Mouse (Mus musculus) forebrain, embryonic 11.5 days (tissue): Measurements from ENCODE around the gene Onecut3. TPM values are rescaled to one million over a fixed set of nuclear protein-coding genes. Genes with fewer than 3 reads are reported as not detected.

Experiments used
- ATAC-seq: fragments of 200-750 bp; cut with Nextera tagmentation; replicated peaks from 2 replicates; pipeline ENCODE4 v1.8.0; 2017; ENCODE audit warnings: moderate TSS enrichment; ENCODE audit not compliant: low FRiP score
- DNase-seq: peaks from one replicate; pipeline ENCODE4 v3.0.0-alpha.2; 2017; ENCODE audit warnings: low spot score
- H3K27ac ChIP-seq: fragments of 300-500 bp; sonication (generic); 2 replicates; pipeline ENCODE4 v1.5.1; 2014; ENCODE audit warnings: low read depth, low read length
- H3K27me3 ChIP-seq: fragments of 300-500 bp; sonication (generic); 2 replicates; pipeline ENCODE4 v1.6.1; 2014; ENCODE audit warnings: mild to moderate bottlenecking, low read length, mixed read lengths; ENCODE audit not compliant: control insufficient read depth, insufficient read depth
- H3K36me3 ChIP-seq: fragments of 300-500 bp; sonication (generic); 2 replicates; pipeline ENCODE4 v1.6.1; 2014; ENCODE audit warnings: mild to moderate bottlenecking, low read length, moderate library complexity, mixed read lengths; ENCODE audit not compliant: control insufficient read depth, insufficient read depth
- H3K4me1 ChIP-seq: fragments of 300-500 bp; sonication (generic); replicated peaks from 2 replicates; pipeline ENCODE4 v1.6.1; 2014; ENCODE audit warnings: low read length, mixed read lengths; ENCODE audit not compliant: control insufficient read depth, insufficient read depth
- H3K4me2 ChIP-seq: fragments of 300-500 bp; sonication (generic); 2 replicates; pipeline ENCODE4 v1.6.1; 2014; ENCODE audit warnings: low read depth, mild to moderate bottlenecking, low read length, moderate library complexity, mixed read lengths; ENCODE audit not compliant: severe bottlenecking
- H3K4me3 ChIP-seq: fragments of 300-500 bp; sonication (generic); 2 replicates; pipeline ENCODE4 v1.5.1; 2014; ENCODE audit warnings: low read depth, low read length
- H3K9ac ChIP-seq: fragments of 300-500 bp; sonication (generic); 2 replicates; pipeline ENCODE4 v1.6.1; 2014; ENCODE audit warnings: low read length
- H3K9me3 ChIP-seq: fragments of 300-500 bp; sonication (generic); 2 replicates; pipeline ENCODE4 v1.6.1; 2016; ENCODE audit warnings: low read length, mixed read lengths; ENCODE audit not compliant: control insufficient read depth
- WGBS: fragments of 180-500 bp; shearing (Covaris S2); extraction: QIAGEN DNeasy Blood & Tissue Kit; methylation state at CpG from one replicate; pipeline ENCODE4 v1.1.7; 2014; 5-methylcytosine and 5-hydroxymethylcytosine counted together
- polyA plus RNA-seq: library from polyadenylated mRNA; unstranded; fragments of >200 nt; fragmentation: Nextera tagmentation; extraction: Ambion mirVana; gene quantifications from 2 replicates; pipeline ENCODE4 v1.2.1, GENCODE M21; 2014

The Onecut3 gene
- polyA plus RNA-seq, 1 experiment from 2014 or later = 0.53 TPM

- H3K9ac ChIP-seq = peak overlapping the region; percentile 43
- H3K27ac ChIP-seq = no peak overlapping the region
Observed at GRCm38 (mm10) chr10:80509412-80510272, 15.0 kb downstream of the Onecut3 start.

DNA sequence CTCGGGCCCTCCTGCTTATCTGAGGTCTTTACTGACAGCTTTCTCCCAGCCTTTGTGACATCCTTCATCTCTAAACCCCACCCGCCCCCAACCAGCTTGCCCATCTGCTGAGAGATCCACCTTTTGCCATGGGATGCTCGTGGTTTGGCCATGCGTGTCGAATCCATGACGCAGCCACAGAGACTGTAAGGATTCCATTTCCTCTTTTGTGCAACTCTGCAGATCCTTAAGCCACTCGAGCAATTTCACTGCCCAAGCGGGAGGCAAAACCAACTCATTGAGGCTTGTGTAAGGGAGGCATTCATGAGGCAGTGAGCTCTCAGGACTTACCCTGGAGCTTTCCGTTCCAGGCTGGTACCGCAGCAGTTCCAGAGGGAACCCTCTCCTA, 15.6 kb downstream of the Onecut3 start:
- 55% methylated on average over 10 of the region's 10 CpGs for WGBS
- DNase-seq = no peak
- Histone ChIP-seq H3K27ac (no peak overlapping the region), H3K4me3 (no peak overlapping the region), H3K36me3 (no peaks in the 10 kb centered on the region), H3K27me3 (peaks cover 21% of the 10 kb centered on the region), H3K9me3 (no peaks in the 10 kb centered on the region), H3K4me1 (peaks cover 6% of the 10 kb centered on the region; the same call in 1 of the 2 replicates), H3K4me2 (no peak overlapping the region), H3K9ac (peak overlapping the region; percentile 20; the same call in 1 of the 2 replicates)
- no peak for ATAC-seq

More at GRCm38 (mm10) chr10:80509412-80510272, 15.0 kb downstream of the Onecut3 start:
- H3K4me3 ChIP-seq = peak overlapping the region; percentile 18; the same call in 1 of the 2 replicates
- peak overlapping the region; percentile 56 for H3K4me2 ChIP-seq
- DNase-seq (peak; percentile 87), ATAC-seq (peak; percentile 29; the same call in 1 of the 2 replicates)
- H3K9me3 ChIP-seq = no peaks in the 10 kb centered on the region
- 12% methylated on average over 20 of the region's 20 CpGs for WGBS
- peaks cover 6% of the 10 kb centered on the region; the same call in 1 of the 2 replicates for H3K4me1 ChIP-seq
- no peaks in the 10 kb centered on the region for H3K36me3 ChIP-seq
- H3K27me3 ChIP-seq = peaks cover 26% of the 10 kb centered on the region

DNA sequence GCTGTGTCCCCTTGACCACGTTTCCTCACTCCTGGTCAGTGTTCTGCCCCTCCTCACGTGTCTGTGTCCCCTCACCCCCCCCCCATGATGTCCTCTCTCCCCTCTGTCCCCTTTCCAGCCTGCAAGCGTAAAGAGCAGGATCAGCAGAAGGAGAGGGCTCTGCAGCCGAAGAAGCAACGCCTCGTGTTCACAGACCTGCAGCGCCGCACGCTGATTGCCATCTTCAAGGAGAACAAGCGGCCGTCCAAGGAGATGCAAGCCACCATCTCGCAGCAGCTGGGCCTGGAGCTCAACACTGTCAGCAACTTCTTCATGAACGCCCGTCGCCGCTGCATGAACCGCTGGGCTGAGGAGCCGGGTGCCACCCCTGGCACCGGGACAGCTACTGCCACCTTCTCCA, 19.1 kb downstream of the Onecut3 start:
- Histone ChIP-seq H3K27ac (no peak overlapping the region), H3K9ac (peak overlapping the region; percentile 39), H3K4me2 (peak overlapping the region; percentile 38), H3K4me3 (no peak overlapping the region), H3K9me3 (no peaks in the 10 kb centered on the region), H3K36me3 (no peaks in the 10 kb centered on the region), H3K4me1 (peaks cover 6% of the 10 kb centered on the region; the same call in 1 of the 2 replicates), H3K27me3 (peaks cover 11% of the 10 kb centered on the region; the same call in 1 of the 2 replicates)
- WGBS = 10% methylated on average over 19 of the region's 19 CpGs
- DNase-seq = no peak
- no peak for ATAC-seq

- Histone ChIP-seq H3K9me3 (peaks cover 3% of the 10 kb centered on the region; the same call in 1 of the 2 replicates), H3K27ac (no peak overlapping the region), H3K27me3 (peaks cover 3% of the 10 kb centered on the region; the same call in 1 of the 2 replicates), H3K4me3 (no peak overlapping the region), H3K4me2 (no peak overlapping the region), H3K9ac (no peak overlapping the region), H3K36me3 (no peaks in the 10 kb centered on the region), H3K4me1 (0 out of 2 replicates have a peak, but pooled peaks cover 2% of the 10 kb centered on the region)
- DNase-seq = no peak
- 82% methylated on average over 2 of the region's 2 CpGs for WGBS
- no peak for ATAC-seq
Observed at GRCm38 (mm10) chr10:80519287-80519686, 24.7 kb downstream of the Onecut3 start.

GRCm38 (mm10) chr10:80523299-80523698, 28.7 kb downstream of the Onecut3 start:
- H3K4me1 ChIP-seq = no peaks in the 10 kb centered on the region
- 94% methylated on average over 7 of the region's 7 CpGs for WGBS

DNA sequence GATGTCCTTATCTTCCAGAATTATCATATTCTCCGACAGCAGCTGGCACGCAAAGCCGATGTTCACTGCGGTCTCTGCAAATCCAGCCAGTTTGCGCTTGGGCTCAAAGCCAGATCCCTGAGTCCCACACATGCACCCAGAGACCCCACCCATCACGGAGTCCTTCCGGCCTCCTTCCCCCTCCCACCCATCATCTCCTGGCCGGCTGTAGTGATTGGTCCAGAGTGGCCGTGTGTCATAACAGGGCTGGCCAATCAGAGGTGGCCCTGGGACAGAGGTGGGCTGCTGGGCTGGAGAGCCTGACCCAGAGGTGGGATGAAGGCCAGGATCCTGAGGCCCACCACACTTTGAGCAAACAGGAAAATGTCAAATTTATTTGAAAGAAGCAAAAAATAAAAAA, 31.5 kb downstream of the Onecut3 start:
- H3K27me3 ChIP-seq = no peaks in the 10 kb centered on the region
- DNase-seq (peak; percentile 71), ATAC-seq (peak; percentile 79)
- no peaks in the 10 kb centered on the region for H3K4me1 ChIP-seq
- peak overlapping the region; percentile 36; the same call in 1 of the 2 replicates for H3K4me2 ChIP-seq
- H3K36me3 ChIP-seq = no peaks in the 10 kb centered on the region
- peak overlapping the region; percentile 5; the same call in 1 of the 2 replicates for H3K4me3 ChIP-seq
- H3K9ac ChIP-seq = no peak overlapping the region
- H3K27ac ChIP-seq = no peak overlapping the region
- 26% methylated on average over 9 of the region's 9 CpGs for WGBS
- no peaks in the 10 kb centered on the region for H3K9me3 ChIP-seq

More at GRCm38 (mm10) chr10:80523299-80523698, 28.7 kb downstream of the Onecut3 start:
- Histone ChIP-seq H3K36me3 (no peaks in the 10 kb centered on the region), H3K4me2 (no peak overlapping the region), H3K9me3 (peaks cover 3% of the 10 kb centered on the region; the same call in 1 of the 2 replicates), H3K4me3 (no peak overlapping the region), H3K9ac (no peak overlapping the region), H3K27me3 (no peaks in the 10 kb centered on the region), H3K27ac (no peak overlapping the region)
- ATAC-seq = no peak
- DNase-seq = no peak

DNA sequence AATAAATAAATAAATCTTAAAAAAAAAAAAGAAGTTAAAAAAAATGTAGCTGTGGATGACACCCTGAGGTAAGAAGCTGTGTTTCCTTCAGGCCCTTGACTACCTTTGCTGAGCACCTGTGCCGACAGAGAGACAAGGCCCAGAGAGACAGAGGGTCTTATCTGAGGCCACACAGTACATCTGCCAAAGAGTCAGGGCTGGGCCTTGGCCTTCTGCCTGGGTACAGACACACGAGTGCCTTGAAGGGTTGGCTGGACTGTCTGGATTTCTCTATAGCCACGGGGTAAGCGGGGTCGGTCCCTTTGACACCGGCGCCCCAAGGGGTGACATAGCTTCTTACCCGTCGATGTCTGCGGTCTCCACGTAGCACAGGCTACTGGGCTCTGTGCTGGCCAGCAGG, 38.1 kb downstream of the Onecut3 start:
- Histone ChIP-seq H3K27ac (no peak overlapping the region), H3K4me1 (0 out of 2 replicates have a peak, but pooled peaks cover 2% of the 10 kb centered on the region), H3K9me3 (no peaks in the 10 kb centered on the region), H3K36me3 (no peaks in the 10 kb centered on the region), H3K27me3 (peaks cover 6% of the 10 kb centered on the region; the same call in 1 of the 2 replicates), H3K4me3 (no peak overlapping the region), H3K9ac (no peak overlapping the region), H3K4me2 (no peak overlapping the region)
- WGBS = 84% methylated on average over 11 of the region's 11 CpGs
- ATAC-seq = no peak
- DNase-seq = no peak

GRCm38 (mm10) chr10:80533704-80534103, 39.1 kb downstream of the Onecut3 start:
- WGBS = 19% methylated on average over 7 of the region's 7 CpGs
- DNase-seq (no peak), ATAC-seq (no peak)
- no peak overlapping the region for H3K4me2 ChIP-seq
- no peak overlapping the region for H3K27ac ChIP-seq
- no peaks in the 10 kb centered on the region for H3K36me3 ChIP-seq
- H3K9ac ChIP-seq = no peak overlapping the region
- 0 out of 2 replicates have a peak, but pooled peaks cover 2% of the 10 kb centered on the region for H3K4me1 ChIP-seq
- H3K9me3 ChIP-seq = no peaks in the 10 kb centered on the region
- H3K27me3 ChIP-seq = peaks cover 7% of the 10 kb centered on the region
- H3K4me3 ChIP-seq = no peak overlapping the region
